10 mouse cellular contexts compared by ENCODE assay signal in the genomic region with DNA sequence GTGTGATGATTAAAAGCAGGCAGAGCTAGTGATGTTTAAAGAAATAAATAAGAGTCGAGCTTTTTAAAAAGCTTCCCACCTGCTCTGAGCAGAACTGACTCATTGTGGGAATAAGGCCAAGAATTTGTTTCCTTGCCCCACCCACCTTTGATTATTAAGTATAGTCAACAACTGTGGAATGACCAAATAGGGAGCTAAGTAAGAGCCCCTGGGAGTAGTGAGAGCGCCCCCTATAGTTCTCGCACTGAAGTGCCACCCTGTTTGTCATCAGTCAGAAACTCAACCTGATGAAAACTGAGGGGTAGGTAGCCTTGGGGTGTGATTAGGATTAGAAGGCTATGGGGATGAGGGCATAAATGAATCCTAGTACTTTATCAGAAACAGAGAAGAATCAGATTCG. TPM values are rescaled to one million over a fixed set of nuclear protein-coding genes. Genes with fewer than 3 reads are reported as not detected.
A peak's percentile ranks its signal among the peaks of the same experiment; 100 is the strongest.
DNase-seq lines count a peak whose midpoint lies in the region; ATAC-seq and TF ChIP-seq lines count a peak whose summit lies in the region.
"Had no signal": no experiment of that assay in that cellular context is flagged by ENCODE, and none has a peak within 500 bp of the region (broad histone marks: within the 10 kb centered on the region; RNA-seq: fewer than 3 reads in every experiment).

No protein-coding gene starts in this region.

- H3K9me3 ChIP-seq in forebrain, postnatal 0 days (ENCODE audit: low read length): no peaks in the 10 kb centered on the region
- H3K9me3 ChIP-seq in forebrain, embryonic 13.5 days (replicated peaks): peaks cover 3% of the 10 kb centered on the region; the same call in 1 of the 2 replicates
- H3K9me3 ChIP-seq in midbrain, embryonic 14.5 days (ENCODE audit: control insufficient read depth, low read length): no peaks in the 10 kb centered on the region
- 0 out of 2 replicates have a peak, but pooled peaks cover 7% of the 10 kb centered on the region for H3K9me3 ChIP-seq in midbrain, embryonic 10.5 days (replicated peaks)
- H3K9me3 ChIP-seq: heart, embryonic 15.5 days had no signal

- no peak overlapping the region for H3K4me2 ChIP-seq in forebrain, postnatal 0 days (ENCODE audit: low read depth)
- no peak overlapping the region for H3K4me2 ChIP-seq in forebrain, embryonic 13.5 days
- H3K4me2 ChIP-seq in midbrain, embryonic 14.5 days (ENCODE audit: low read length): no peak overlapping the region
- H3K4me2 ChIP-seq: heart, embryonic 15.5 days had no signal

- H3K4me1 ChIP-seq in forebrain, postnatal 0 days (ENCODE audit: insufficient read depth): no peaks in the 10 kb centered on the region
- no peaks in the 10 kb centered on the region for H3K4me1 ChIP-seq in forebrain, embryonic 13.5 days
- H3K4me1 ChIP-seq in midbrain, embryonic 14.5 days (ENCODE audit: control insufficient read depth, insufficient read depth, low read length): no peaks in the 10 kb centered on the region
- peaks cover 8% of the 10 kb centered on the region for H3K4me1 ChIP-seq in midbrain, embryonic 10.5 days

- WGBS in forebrain, postnatal 0 days: 49% methylated on average over 4 of the region's 4 CpGs
- 52% methylated on average over 4 of the region's 4 CpGs for WGBS in forebrain, embryonic 13.5 days
- WGBS in midbrain, embryonic 14.5 days: 51% methylated on average over 4 of the region's 4 CpGs
- 60% methylated on average over 4 of the region's 4 CpGs for WGBS in midbrain, embryonic 10.5 days

- no peaks in the 10 kb centered on the region for H3K36me3 ChIP-seq in forebrain, postnatal 0 days (ENCODE audit: insufficient read depth)
- no peaks in the 10 kb centered on the region for H3K36me3 ChIP-seq in forebrain, embryonic 13.5 days (ENCODE audit: poor library complexity, severe bottlenecking)
- H3K36me3 ChIP-seq in midbrain, embryonic 14.5 days (ENCODE audit: control insufficient read depth, insufficient read depth, low read length): no peaks in the 10 kb centered on the region
- H3K36me3 ChIP-seq in midbrain, embryonic 10.5 days: no peaks in the 10 kb centered on the region
- H3K36me3 ChIP-seq: heart, embryonic 15.5 days had no signal

- no peak for ATAC-seq in forebrain, postnatal 0 days
- no peak for ATAC-seq in forebrain, embryonic 13.5 days
- no peak for ATAC-seq in midbrain, embryonic 14.5 days (ENCODE audit: low FRiP score, low TSS enrichment)

- no peak overlapping the region for H3K27ac ChIP-seq in forebrain, postnatal 0 days (ENCODE audit: low read depth, low read length)
- no peak overlapping the region for H3K27ac ChIP-seq in forebrain, embryonic 13.5 days
- no peak overlapping the region for H3K27ac ChIP-seq in midbrain, embryonic 14.5 days (replicated peaks; ENCODE audit: low read depth, low read length)
- H3K27ac ChIP-seq in midbrain, embryonic 10.5 days (replicated peaks): no peak overlapping the region
- H3K27ac ChIP-seq: heart, embryonic 15.5 days; macrophage had no signal

- intact Hi-C loops in left cerebral cortex, postnatal 14 days (cut with DNase I): loop anchor here (5.0 kb wide), 1 partner anchor 309 kb away; no protein-coding TSS in a partner anchor
- intact Hi-C loops in gastrocnemius, postnatal 14 days (cut with DNase I; ENCODE audit: low total_unique reads): no loop called here

- no peaks in the 10 kb centered on the region for H3K27me3 ChIP-seq in forebrain, postnatal 0 days (ENCODE audit: insufficient read depth, low read length)
- H3K27me3 ChIP-seq in forebrain, embryonic 13.5 days: no peaks in the 10 kb centered on the region
- H3K27me3 ChIP-seq in midbrain, embryonic 14.5 days (ENCODE audit: control insufficient read depth, insufficient read depth, low read length): no peaks in the 10 kb centered on the region
- H3K27me3 ChIP-seq in midbrain, embryonic 10.5 days (ENCODE audit: low read depth, poor library complexity, severe bottlenecking): no peaks in the 10 kb centered on the region
- H3K27me3 ChIP-seq: heart, embryonic 15.5 days had no signal

- no peak overlapping the region for H3K4me3 ChIP-seq in forebrain, postnatal 0 days (ENCODE audit: low read depth, low read length)
- H3K4me3 ChIP-seq in forebrain, embryonic 13.5 days: no peak overlapping the region
- no peak overlapping the region for H3K4me3 ChIP-seq in midbrain, embryonic 14.5 days (replicated peaks; ENCODE audit: low read depth, low read length)
- no peak overlapping the region for H3K4me3 ChIP-seq in midbrain, embryonic 10.5 days
- H3K4me3 ChIP-seq: heart, embryonic 15.5 days had no signal

- H3K9ac ChIP-seq in forebrain, postnatal 0 days: no peak overlapping the region
- H3K9ac ChIP-seq in forebrain, embryonic 13.5 days: no peak overlapping the region
- no peak overlapping the region for H3K9ac ChIP-seq in midbrain, embryonic 14.5 days (replicated peaks; ENCODE audit: low read length)
- H3K9ac ChIP-seq: heart, embryonic 15.5 days had no signal

- peak; percentile 34 for TF ChIP-seq CTCF in forebrain, postnatal 0 days (IDR thresholded peaks at IDR 0.05; ENCODE audit: low read depth)

- no peak for DNase-seq in forebrain, postnatal 0 days
- peak; percentile 6 for DNase-seq in midbrain, embryonic 14.5 days
- no peak for DNase-seq in midbrain, embryonic 10.5 days (ENCODE audit: low spot score)
- peak; percentile 68 for DNase-seq in R1 (ENCODE audit: low read depth, low spot score)
- peak; percentile 51 for DNase-seq in naive thymus-derived CD4-positive, alpha-beta T cell, adult 2 months (ENCODE audit: low read depth)
- DNase-seq in left cerebral cortex, postnatal 14 days (ENCODE audit: low spot score in 2 of 2): no peak
- no peak for DNase-seq in gastrocnemius, postnatal 14 days

RNA-seq across cellular contexts. Expression of gene Ms4a10, which starts 1.8 kb away (rescaled TPM):
- total RNA-seq in forebrain, postnatal 0 days (2014; rRNA removed): not detected in 2 replicates
- not detected in 2 replicates for polyA plus RNA-seq in forebrain, postnatal 0 days (2015; fragmentation: Nextera tagmentation; extraction: Ambion mirVana)
- not detected in 2 replicates for polyA plus RNA-seq in forebrain, embryonic 13.5 days (2015; fragmentation: Nextera tagmentation; extraction: Ambion mirVana)
- polyA plus RNA-seq in midbrain, embryonic 14.5 days (2014; fragmentation: Nextera tagmentation; extraction: Ambion mirVana): not detected in 2 replicates
- polyA plus RNA-seq in midbrain, embryonic 10.5 days (2016; fragmentation: Nextera tagmentation; extraction: Ambion mirVana): not detected in 2 replicates
- total RNA-seq in left cerebral cortex, postnatal 14 days (2021): not detected
- not detected for total RNA-seq in gastrocnemius, postnatal 14 days (2021)
- polyA plus RNA-seq: heart, embryonic 15.5 days; macrophage had no signal

RNA-seq across cellular contexts. Expression of gene Ms4a15, which starts 16.7 kb away (rescaled TPM):
- total RNA-seq in forebrain, postnatal 0 days (2014; rRNA removed): 2.1 and 3.2 TPM in 2 replicates
- polyA plus RNA-seq in forebrain, postnatal 0 days (2015; fragmentation: Nextera tagmentation; extraction: Ambion mirVana): 3.0 and 4.8 TPM in 2 replicates
- polyA plus RNA-seq in forebrain, embryonic 13.5 days (2015; fragmentation: Nextera tagmentation; extraction: Ambion mirVana): not detected in 2 replicates
- polyA plus RNA-seq in midbrain, embryonic 14.5 days (2014; fragmentation: Nextera tagmentation; extraction: Ambion mirVana): not detected in 2 replicates
- not detected in 2 replicates for polyA plus RNA-seq in midbrain, embryonic 10.5 days (2016; fragmentation: Nextera tagmentation; extraction: Ambion mirVana)
- total RNA-seq in left cerebral cortex, postnatal 14 days (2021): under 1 TPM in 1 of 2 experiments, not detected in 1; 0.80 TPM
- not detected for total RNA-seq in gastrocnemius, postnatal 14 days (2021)
- polyA plus RNA-seq: heart, embryonic 15.5 days; macrophage had no signal

RNA-seq across cellular contexts. Expression of gene Ccdc86, which starts 27.3 kb away (rescaled TPM):
- total RNA-seq in forebrain, postnatal 0 days (2014; rRNA removed): 6.2 and 6.8 TPM in 2 replicates
- polyA plus RNA-seq in forebrain, postnatal 0 days (2015; fragmentation: Nextera tagmentation; extraction: Ambion mirVana): 12.7 and 16.6 TPM in 2 replicates
- polyA plus RNA-seq in forebrain, embryonic 13.5 days (2015; fragmentation: Nextera tagmentation; extraction: Ambion mirVana): 21.2 and 22.9 TPM in 2 replicates
- 10.7 and 12.5 TPM in 2 replicates for polyA plus RNA-seq in midbrain, embryonic 14.5 days (2014; fragmentation: Nextera tagmentation; extraction: Ambion mirVana)
- 31.1 and 39.2 TPM in 2 replicates for polyA plus RNA-seq in midbrain, embryonic 10.5 days (2016; fragmentation: Nextera tagmentation; extraction: Ambion mirVana)
- total RNA-seq in left cerebral cortex, postnatal 14 days (2021): 1 to 10 TPM; 8.5 to 8.9 TPM
- 10 to 100 TPM; 17.7 to 25.7 TPM for total RNA-seq in gastrocnemius, postnatal 14 days (2021)

RNA-seq across cellular contexts. Expression of gene Ptgdr2, which starts 39.4 kb away (rescaled TPM):
- 0.57 and 0.77 TPM in 2 replicates for total RNA-seq in forebrain, postnatal 0 days (2014; rRNA removed)
- 0.05 and 0.10 TPM in 2 replicates for polyA plus RNA-seq in forebrain, postnatal 0 days (2015; fragmentation: Nextera tagmentation; extraction: Ambion mirVana)
- 0.06 and 0.17 TPM in 2 replicates for polyA plus RNA-seq in forebrain, embryonic 13.5 days (2015; fragmentation: Nextera tagmentation; extraction: Ambion mirVana)
- polyA plus RNA-seq in midbrain, embryonic 14.5 days (2014; fragmentation: Nextera tagmentation; extraction: Ambion mirVana): 0.16 and 0.18 TPM in 2 replicates
- polyA plus RNA-seq in midbrain, embryonic 10.5 days (2016; fragmentation: Nextera tagmentation; extraction: Ambion mirVana): 0.04 and 0.09 TPM in 2 replicates
- under 1 TPM; 0.32 to 0.33 TPM for total RNA-seq in left cerebral cortex, postnatal 14 days (2021)
- total RNA-seq in gastrocnemius, postnatal 14 days (2021): under 1 TPM in 1 of 2 experiments, not detected in 1; 0.08 TPM
- polyA plus RNA-seq: macrophage had no signal

RNA-seq across cellular contexts. Expression of gene Ms4a18, which starts 41.5 kb away (rescaled TPM):
- not detected in 2 replicates for total RNA-seq in forebrain, postnatal 0 days (2014; rRNA removed)
- not detected in 2 replicates for polyA plus RNA-seq in forebrain, postnatal 0 days (2015; fragmentation: Nextera tagmentation; extraction: Ambion mirVana)
- polyA plus RNA-seq in forebrain, embryonic 13.5 days (2015; fragmentation: Nextera tagmentation; extraction: Ambion mirVana): not detected in 2 replicates
- not detected in 2 replicates for polyA plus RNA-seq in midbrain, embryonic 14.5 days (2014; fragmentation: Nextera tagmentation; extraction: Ambion mirVana)
- polyA plus RNA-seq in midbrain, embryonic 10.5 days (2016; fragmentation: Nextera tagmentation; extraction: Ambion mirVana): not detected in 2 replicates
- not detected for total RNA-seq in left cerebral cortex, postnatal 14 days (2021)
- total RNA-seq in gastrocnemius, postnatal 14 days (2021): not detected
- polyA plus RNA-seq: heart, embryonic 15.5 days; macrophage had no signal

Comparison
In these comparisons a context has a peak if more than half of its experiments do, and no peak if none do; other contexts are left out.
1. DNase-seq: peak in midbrain, embryonic 14.5 days (single experiment), R1 (single experiment) and naive thymus-derived CD4-positive, alpha-beta T cell, adult 2 months (single experiment); none in forebrain, postnatal 0 days (single experiment), midbrain, embryonic 10.5 days (single experiment), left cerebral cortex, postnatal 14 days (0 of 2) and gastrocnemius, postnatal 14 days (single experiment).